Mouse (Mus musculus) erythroid progenitor cell, adult 5-6 weeks (primary cell): ENCODE measurements around the gene Cldn18. TPM values are rescaled to one million over a fixed set of nuclear protein-coding genes. Genes with fewer than 3 reads are reported as not detected.

ENCODE experiments used
- ATAC-seq: replicated peaks from 2 replicates; pipeline ENCODE4 v1.8.0; 2016; ENCODE audit warnings: moderate number of reproducible peaks, mild to moderate bottlenecking, moderate TSS enrichment, inconsistent platforms; ENCODE audit not compliant: poor library complexity, low FRiP score, severe bottlenecking
- total RNA-seq, 2 experiments: library from RNA; stranded (forward) in 1 of 2; stranded (reverse) in 1 of 2; fragments of 150-400 nt in 1 of 2; fragments of 186-747, 209-891 nt in 1 of 2; gene quantifications; 2 replicates each; pipeline versions ENCODE4 v1.2.3 to v1.2.4; 2015 to 2017; ENCODE audit warnings: low replicate concordance in 2 of 2

Gene Cldn18
- total RNA-seq, 2 experiments from 2014 or later: not detected

- no peak for ATAC-seq
Observed at GRCm38 (mm10) chr9:99689796-99690195, 27.3 kb downstream of the Cldn18 start.

GRCm38 (mm10) chr9:99685536-99686231, 31.4 kb downstream of the Cldn18 start:
- ATAC-seq: no peak

GRCm38 (mm10) chr9:99685061-99685521, 32.0 kb downstream of the Cldn18 start:
- ATAC-seq: no peak

GRCm38 (mm10) chr9:99681980-99682570, 35.0 kb downstream of the Cldn18 start:
- ATAC-seq: no peak

- ATAC-seq: no peak
Observed at GRCm38 (mm10) chr9:99675714-99676113, 41.4 kb downstream of the Cldn18 start.

GRCm38 (mm10) chr9:99671603-99672002, 45.5 kb downstream of the Cldn18 start:
- no peak for ATAC-seq

GRCm38 (mm10) chr9:99667596-99667995, 49.5 kb downstream of the Cldn18 start:
- ATAC-seq: no peak

- ATAC-seq: no peak
Observed at GRCm38 (mm10) chr9:99662887-99663286, 54.2 kb downstream of the Cldn18 start.

- ATAC-seq: peak; percentile 53
Observed at GRCm38 (mm10) chr9:99662406-99662805, 54.7 kb downstream of the Cldn18 start.

GRCm38 (mm10) chr9:99661606-99662166, 55.4 kb downstream of the Cldn18 start:
- ATAC-seq: no peak

GRCm38 (mm10) chr9:99660756-99661155, 56.3 kb downstream of the Cldn18 start:
- ATAC-seq: no peak

GRCm38 (mm10) chr9:99646102-99646501, 71.0 kb downstream of the Cldn18 start:
- ATAC-seq: no peak

GRCm38 (mm10) chr9:99645416-99645815, 71.7 kb downstream of the Cldn18 start:
- no peak for ATAC-seq

- ATAC-seq: no peak
Observed at GRCm38 (mm10) chr9:99639957-99640356, 77.1 kb downstream of the Cldn18 start.

Other genes starting within 250 kb of the Cldn18 start
- gene Armc8, start 148.4 kb downstream of the Cldn18 start, total RNA-seq (2015; ENCODE audit: low replicate concordance): 20.9 and 30.6 TPM in 2 replicates
- 33.6 and 37.8 TPM in 2 replicates for gene Armc8, start 148.4 kb downstream of the Cldn18 start, total RNA-seq (2017; ENCODE audit: low replicate concordance)
- gene Dbr1, start 141.5 kb downstream of the Cldn18 start, total RNA-seq (2015; ENCODE audit: low replicate concordance): 7.5 and 11.5 TPM in 2 replicates
- 12.3 and 32.3 TPM in 2 replicates for gene Dbr1, start 141.5 kb downstream of the Cldn18 start, total RNA-seq (2017; ENCODE audit: low replicate concordance)
- gene A4gnt, start 104.8 kb downstream of the Cldn18 start, total RNA-seq (2015; ENCODE audit: low replicate concordance): not detected in 2 replicates
- gene A4gnt, start 104.8 kb downstream of the Cldn18 start, total RNA-seq (2017; ENCODE audit: low replicate concordance): not detected in 2 replicates
- not detected in 2 replicates for gene Dzip1l, start 87.8 kb downstream of the Cldn18 start, total RNA-seq (2015; ENCODE audit: low replicate concordance)
- gene Dzip1l, start 87.8 kb downstream of the Cldn18 start, total RNA-seq (2017; ENCODE audit: low replicate concordance): not detected in 2 replicates
- gene Sox14, start 158.9 kb upstream of the Cldn18 start, total RNA-seq (2015; ENCODE audit: low replicate concordance): not detected in 2 replicates
- not detected in 2 replicates for gene Sox14, start 158.9 kb upstream of the Cldn18 start, total RNA-seq (2017; ENCODE audit: low replicate concordance)